Mouse (Mus musculus): ENCODE measurements around the gene Gm10447. TPM values are rescaled to one million over a fixed set of nuclear protein-coding genes. Genes with fewer than 3 reads are reported as not detected.

Gm10447 gene
- not detected in 2 replicates for polyA plus RNA-seq (2012; ENCODE audit: insufficient read depth, insufficient read length, low replicate concordance, missing spikeins)

GRCm38 (mm10) chr11:53456474-53457371 is at the start of gene Gm10447, which contains the start of gene Shroom1:
Gene Gm10447 (minus strand): TSS chr11:53457110.
Gene Shroom1 (plus strand): TSS chr11:53457205.
- 6% methylated on average over 42 of the region's 42 CpGs for WGBS
- H3K27ac ChIP-seq (ENCODE audit: insufficient read depth, low read depth, low read length) = no peak within 1 kb of the TSS
- TF ChIP-seq CTCF (IDR thresholded peaks at IDR 0.05; ENCODE audit: insufficient read depth, low read depth, low read length) (no peak), POLR2A (IDR thresholded peaks at IDR 0.05; ENCODE audit: insufficient read depth, low read depth, low read length) (no peak)

GRCm38 (mm10) chr11:53505026-53505663 is 48.2 kb upstream of the Gm10447 start:
- 57% methylated on average over 5 of the region's 5 CpGs for WGBS
- H3K4me3 ChIP-seq (ENCODE audit: insufficient read depth, low read depth, low read length) = no peak overlapping the region
- no peak overlapping the region for H3K27ac ChIP-seq (ENCODE audit: insufficient read depth, low read depth, low read length)
- peaks cover 16% of the 10 kb centered on the region for H3K4me1 ChIP-seq (ENCODE audit: control insufficient read depth, insufficient read depth, low read length)
- no peak for TF ChIP-seq POLR2A (IDR thresholded peaks at IDR 0.05; ENCODE audit: insufficient read depth, low read depth, low read length)
- TF ChIP-seq CTCF (IDR thresholded peaks at IDR 0.05; ENCODE audit: insufficient read depth, low read depth, low read length) = no peak

More at GRCm38 (mm10) chr11:53456474-53457371, at the start of gene Gm10447, which contains the start of gene Shroom1:
- Histone ChIP-seq H3K4me3 (ENCODE audit: insufficient read depth, low read depth, low read length) (peak within 1 kb of the TSS; percentile 46), H3K4me1 (ENCODE audit: control insufficient read depth, insufficient read depth, low read length) (peaks cover 6% of the 10 kb centered on the region)

- peaks cover 13% of the 10 kb centered on the region for H3K4me1 ChIP-seq (ENCODE audit: control insufficient read depth, insufficient read depth, low read length)
- no peak overlapping the region for H3K4me3 ChIP-seq (ENCODE audit: insufficient read depth, low read depth, low read length)
- no peak overlapping the region for H3K27ac ChIP-seq (ENCODE audit: insufficient read depth, low read depth, low read length)
- no peak for TF ChIP-seq CTCF (IDR thresholded peaks at IDR 0.05; ENCODE audit: insufficient read depth, low read depth, low read length)
- no peak for TF ChIP-seq POLR2A (IDR thresholded peaks at IDR 0.05; ENCODE audit: insufficient read depth, low read depth, low read length)
- 93% methylated on average over 8 of the region's 8 CpGs for WGBS
Measured at GRCm38 (mm10) chr11:53504376-53504775, 47.5 kb upstream of the Gm10447 start.

- H3K4me1 ChIP-seq (ENCODE audit: control insufficient read depth, insufficient read depth, low read length) = peaks cover 13% of the 10 kb centered on the region
- TF ChIP-seq CTCF (IDR thresholded peaks at IDR 0.05; ENCODE audit: insufficient read depth, low read depth, low read length) = no peak
- TF ChIP-seq POLR2A (IDR thresholded peaks at IDR 0.05; ENCODE audit: insufficient read depth, low read depth, low read length) = no peak
- WGBS = 90% methylated on average over 5 of the region's 5 CpGs
- no peak overlapping the region for H3K4me3 ChIP-seq (ENCODE audit: insufficient read depth, low read depth, low read length)
- no peak overlapping the region for H3K27ac ChIP-seq (ENCODE audit: insufficient read depth, low read depth, low read length)
Measured at GRCm38 (mm10) chr11:53503738-53504137, 46.8 kb upstream of the Gm10447 start.

- 46% methylated on average over 8 of the region's 8 CpGs for WGBS
- TF ChIP-seq POLR2A (IDR thresholded peaks at IDR 0.05; ENCODE audit: insufficient read depth, low read depth, low read length) (no peak), CTCF (IDR thresholded peaks at IDR 0.05; ENCODE audit: insufficient read depth, low read depth, low read length) (no peak)
- H3K4me3 ChIP-seq (ENCODE audit: insufficient read depth, low read depth, low read length) = no peak overlapping the region
- no peak overlapping the region for H3K27ac ChIP-seq (ENCODE audit: insufficient read depth, low read depth, low read length)
- H3K4me1 ChIP-seq (ENCODE audit: control insufficient read depth, insufficient read depth, low read length) = peaks cover 12% of the 10 kb centered on the region
Measured at GRCm38 (mm10) chr11:53502039-53502765, 45.3 kb upstream of the Gm10447 start.

- no peak overlapping the region for H3K4me3 ChIP-seq (ENCODE audit: insufficient read depth, low read depth, low read length)
- H3K4me1 ChIP-seq (ENCODE audit: control insufficient read depth, insufficient read depth, low read length) = peaks cover 16% of the 10 kb centered on the region
- TF ChIP-seq POLR2A (IDR thresholded peaks at IDR 0.05; ENCODE audit: insufficient read depth, low read depth, low read length) = no peak
- no peak for TF ChIP-seq CTCF (IDR thresholded peaks at IDR 0.05; ENCODE audit: insufficient read depth, low read depth, low read length)
- 33% methylated on average over 11 of the region's 11 CpGs for WGBS
- H3K27ac ChIP-seq (ENCODE audit: insufficient read depth, low read depth, low read length) = no peak overlapping the region
Measured at GRCm38 (mm10) chr11:53500569-53500968, 43.7 kb upstream of the Gm10447 start.

GRCm38 (mm10) chr11:53496946-53497345 is 40.0 kb upstream of the Gm10447 start:
- TF ChIP-seq CTCF (IDR thresholded peaks at IDR 0.05; ENCODE audit: insufficient read depth, low read depth, low read length) (no peak), POLR2A (IDR thresholded peaks at IDR 0.05; ENCODE audit: insufficient read depth, low read depth, low read length) (no peak)
- Histone ChIP-seq H3K27ac (ENCODE audit: insufficient read depth, low read depth, low read length) (peak overlapping the region; percentile 10; the same call in 1 of the 2 replicates), H3K4me1 (ENCODE audit: control insufficient read depth, insufficient read depth, low read length) (peaks cover 12% of the 10 kb centered on the region), H3K4me3 (ENCODE audit: insufficient read depth, low read depth, low read length) (no peak overlapping the region)
- WGBS = 38% methylated on average over 6 of the region's 6 CpGs

- no peak overlapping the region for H3K4me3 ChIP-seq (ENCODE audit: insufficient read depth, low read depth, low read length)
- TF ChIP-seq POLR2A (IDR thresholded peaks at IDR 0.05; ENCODE audit: insufficient read depth, low read depth, low read length) (no peak), CTCF (IDR thresholded peaks at IDR 0.05; ENCODE audit: insufficient read depth, low read depth, low read length) (no peak)
- H3K4me1 ChIP-seq (ENCODE audit: control insufficient read depth, insufficient read depth, low read length) = peaks cover 15% of the 10 kb centered on the region
- WGBS = 66% methylated on average over 6 of the region's 6 CpGs
- no peak overlapping the region for H3K27ac ChIP-seq (ENCODE audit: insufficient read depth, low read depth, low read length)
Measured at GRCm38 (mm10) chr11:53495417-53495816, 38.5 kb upstream of the Gm10447 start.

All from olfactory bulb, adult 2 months (tissue).